Mouse (Mus musculus): ENCODE results near the gene Prss54. TPM values are rescaled to one million over a fixed set of nuclear protein-coding genes. Genes with fewer than 3 reads are reported as not detected.

Gene Prss54
- polyA plus RNA-seq, 1 experiment from 2014 or later = not detected

DNA sequence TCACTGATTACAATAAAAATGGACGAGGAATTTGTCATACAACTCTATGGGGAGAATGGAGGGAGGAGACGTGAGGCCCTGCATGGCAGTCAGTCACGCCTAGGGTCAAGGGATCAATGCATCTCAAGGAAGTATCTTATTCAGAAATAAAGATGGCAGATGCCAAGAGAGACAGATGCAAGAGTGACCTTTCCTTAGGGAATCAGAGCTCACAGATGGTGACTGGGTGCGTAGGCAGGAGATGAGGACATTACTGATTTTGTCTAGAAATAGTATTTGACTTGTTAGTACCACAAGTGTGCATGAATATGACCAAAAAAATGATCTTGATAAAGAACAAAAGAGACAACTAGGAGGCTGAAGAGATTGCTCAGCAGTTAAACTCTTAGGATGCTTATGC is 63.9 kb downstream of the Prss54 start:
- no peak overlapping the region for H3K27ac ChIP-seq
- WGBS = 79% methylated on average over 4 of the region's 4 CpGs
- no peak overlapping the region for H3K4me3 ChIP-seq
- no peaks in the 10 kb centered on the region for H3K27me3 ChIP-seq (ENCODE audit: poor library complexity, severe bottlenecking)
- H3K9me3 ChIP-seq = no peaks in the 10 kb centered on the region
- no peaks in the 10 kb centered on the region for H3K4me1 ChIP-seq
- no peaks in the 10 kb centered on the region for H3K36me3 ChIP-seq (replicated peaks)
- DNase-seq (ENCODE audit: extremely low spot score, low spot score) = no peak

Other genes starting within 250 kb of the Prss54 start
- 10.6 and 10.7 TPM in 2 replicates for gene Zfp319, start 244.4 kb downstream of the Prss54 start, polyA plus RNA-seq (2016; fragmentation: Nextera tagmentation; extraction: Ambion mirVana)
- 50.5 and 53.1 TPM in 2 replicates for gene Usb1, start 244.1 kb downstream of the Prss54 start, polyA plus RNA-seq (2016; fragmentation: Nextera tagmentation; extraction: Ambion mirVana)
- gene Mmp15, start 224.1 kb downstream of the Prss54 start, polyA plus RNA-seq (2016; fragmentation: Nextera tagmentation; extraction: Ambion mirVana) = 11.1 TPM in 2 replicates
- gene Cfap20, start 141.5 kb downstream of the Prss54 start, polyA plus RNA-seq (2016; fragmentation: Nextera tagmentation; extraction: Ambion mirVana) = 144 and 146 TPM in 2 replicates
- gene Csnk2a2, start 86.3 kb downstream of the Prss54 start, polyA plus RNA-seq (2016; fragmentation: Nextera tagmentation; extraction: Ambion mirVana) = 15.2 and 15.9 TPM in 2 replicates
- gene Ccdc113, start 42.3 kb downstream of the Prss54 start, polyA plus RNA-seq (2016; fragmentation: Nextera tagmentation; extraction: Ambion mirVana) = 0.15 TPM in 1 of 2 replicates, not detected in the other
- 34.9 and 37.1 TPM in 2 replicates for gene Gins3, start 57.1 kb upstream of the Prss54 start, polyA plus RNA-seq (2016; fragmentation: Nextera tagmentation; extraction: Ambion mirVana)
- gene Ndrg4, start 100.6 kb upstream of the Prss54 start, polyA plus RNA-seq (2016; fragmentation: Nextera tagmentation; extraction: Ambion mirVana) = 14.7 and 16.7 TPM in 2 replicates
- gene Setd6, start 139.5 kb upstream of the Prss54 start, polyA plus RNA-seq (2016; fragmentation: Nextera tagmentation; extraction: Ambion mirVana) = 29.5 and 31.0 TPM in 2 replicates
- 120 and 122 TPM in 2 replicates for gene Cnot1, start 231.1 kb upstream of the Prss54 start, polyA plus RNA-seq (2016; fragmentation: Nextera tagmentation; extraction: Ambion mirVana)
- 377 and 379 TPM in 2 replicates for gene Sap18b, start 249.0 kb upstream of the Prss54 start, polyA plus RNA-seq (2016; fragmentation: Nextera tagmentation; extraction: Ambion mirVana)

All from forebrain, embryonic 10.5 days (tissue).